Mouse (Mus musculus) CD4-positive helper T cell, adult 2 months (primary cell): ENCODE measurements at regions not wholly inside any gene's neighbourhood (a gene's known extent, or its start where the extent isn't known, plus 50 kb on each side); places are given as distances from the start of the nearest gene placed in this dataset.

Experiments used
- DNase-seq: peaks from one replicate; pipeline ENCODE4 v3.0.0-alpha.2; 2012; ENCODE audit warnings: low read depth, missing footprints, low spot score

DNA sequence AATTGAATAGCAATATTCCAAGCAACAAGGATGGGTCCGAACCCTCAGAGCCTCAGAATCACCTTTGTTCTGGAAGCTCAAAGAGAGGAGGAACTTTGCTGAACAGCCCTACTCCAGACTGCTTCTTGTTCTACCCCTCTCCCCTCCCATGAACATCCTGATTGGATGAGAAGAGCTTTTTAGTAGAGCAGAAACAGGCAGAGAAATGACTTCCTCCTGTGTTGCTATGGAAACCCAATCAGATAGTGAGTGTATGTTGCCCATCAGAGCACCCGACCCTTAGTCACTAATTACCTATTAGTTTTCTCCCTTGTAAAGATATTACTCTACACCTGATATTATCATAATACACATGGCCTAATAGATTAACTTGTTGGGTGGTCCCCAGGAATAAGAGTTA lies 469.4 kb upstream of the Rgma start:
- DNase-seq = no peak

- no peak for DNase-seq
These were observed 468.8 kb upstream of the Rgma start for GRCm38 (mm10) chr7:72906536-72906935.

- DNase-seq = no peak
These were observed 448.4 kb upstream of the Rgma start for GRCm38 (mm10) chr7:72926772-72927380.

GRCm38 (mm10) chr7:72938842-72939241 lies 436.5 kb upstream of the Rgma start:
- no peak for DNase-seq

- no peak for DNase-seq
These were observed 427.8 kb upstream of the Rgma start for GRCm38 (mm10) chr7:72947531-72947930.

GRCm38 (mm10) chr7:72948026-72948425 lies 427.3 kb upstream of the Rgma start:
- no peak for DNase-seq

GRCm38 (mm10) chr7:72948666-72949065 lies 426.6 kb upstream of the Rgma start:
- no peak for DNase-seq

GRCm38 (mm10) chr7:72949886-72950285 lies 425.4 kb upstream of the Rgma start:
- no peak for DNase-seq

DNA sequence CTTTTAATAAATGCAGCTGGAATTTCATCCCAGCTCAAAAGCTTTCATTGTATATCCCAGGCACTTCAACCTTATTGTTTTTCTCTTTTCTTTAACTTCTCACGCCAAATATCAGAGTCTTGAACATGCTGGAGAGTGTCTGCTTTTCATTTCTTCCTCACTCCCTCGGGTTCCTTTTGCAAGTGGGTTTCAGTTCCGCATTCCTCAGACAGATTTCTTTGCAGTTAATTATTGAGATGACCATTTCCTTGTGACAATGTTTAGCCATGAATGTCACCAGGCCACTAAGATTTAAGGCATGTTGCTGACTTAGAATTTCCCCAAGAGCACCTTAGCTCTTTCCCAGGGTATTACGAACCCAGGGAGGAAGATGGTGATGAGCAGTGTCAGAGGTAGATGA lies 417.6 kb upstream of the Rgma start:
- no peak for DNase-seq

GRCm38 (mm10) chr7:72961321-72961720 lies 414.0 kb upstream of the Rgma start:
- DNase-seq = no peak

GRCm38 (mm10) chr7:72962815-72963214 lies 412.5 kb upstream of the Rgma start:
- no peak for DNase-seq

GRCm38 (mm10) chr7:72963908-72964307 lies 411.4 kb upstream of the Rgma start:
- DNase-seq = no peak

- no peak for DNase-seq
These were observed 407.1 kb upstream of the Rgma start for GRCm38 (mm10) chr7:72968193-72968592.

DNA sequence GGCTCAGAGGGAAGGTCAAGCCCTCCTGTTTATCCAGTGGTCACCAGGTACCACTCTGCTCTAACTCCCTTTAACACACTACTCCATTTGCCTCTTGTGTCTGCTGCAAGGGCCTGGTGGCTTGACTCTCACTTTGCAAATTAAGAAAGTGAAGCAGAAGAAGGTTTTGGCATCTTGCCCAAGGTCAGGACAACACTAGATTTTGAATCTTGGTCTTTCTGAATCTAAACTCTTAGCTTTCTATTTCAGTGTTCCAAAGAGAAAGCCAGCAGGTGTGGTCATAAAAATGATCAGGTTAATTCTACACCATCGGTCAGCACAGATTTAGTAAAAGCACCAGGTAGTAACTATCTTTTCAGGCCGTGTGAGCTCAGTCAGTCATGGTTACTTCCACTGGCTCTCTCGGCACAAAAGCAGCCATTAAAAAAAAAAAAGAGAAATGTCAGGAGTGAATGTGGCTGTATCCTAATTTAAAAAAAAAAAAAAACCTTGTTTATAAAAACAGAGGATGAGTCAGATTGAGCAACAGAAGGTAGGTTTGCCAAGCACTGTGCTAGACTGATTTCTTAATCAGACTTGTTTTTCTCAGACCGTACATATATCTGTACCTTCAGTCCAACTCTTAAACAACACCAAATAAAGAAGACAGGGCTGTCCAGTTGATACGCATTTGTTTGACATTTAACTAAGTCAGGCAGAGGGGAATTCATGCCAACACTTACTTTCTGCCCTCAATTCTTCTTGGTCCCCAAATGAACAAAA lies 403.6 kb upstream of the Rgma start:
- DNase-seq = no peak

GRCm38 (mm10) chr7:72972397-72972796 lies 402.9 kb upstream of the Rgma start:
- no peak for DNase-seq

- no peak for DNase-seq
These were observed 401.5 kb upstream of the Rgma start for GRCm38 (mm10) chr7:72973771-72974170.

DNA sequence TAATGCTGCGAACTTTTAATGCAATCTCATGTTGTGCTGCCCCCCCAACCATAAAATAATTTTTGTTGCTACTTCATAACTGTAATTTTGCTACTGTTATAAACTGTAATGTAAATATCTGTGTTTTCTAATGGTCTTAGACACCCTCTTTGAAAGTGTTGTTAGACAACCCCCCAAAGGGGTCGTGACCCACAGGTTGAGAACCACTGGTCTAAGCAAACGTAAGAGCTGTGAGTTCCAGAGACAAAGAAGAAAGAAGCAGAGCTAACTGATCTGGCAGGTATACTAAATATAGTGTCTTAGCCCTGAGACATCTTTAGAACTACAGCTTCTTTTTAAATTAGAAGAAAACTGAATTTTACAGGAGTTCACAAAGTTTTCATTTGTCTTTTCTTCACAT lies 400.9 kb upstream of the Rgma start:
- no peak for DNase-seq

- no peak for DNase-seq
These were observed 384.5 kb upstream of the Rgma start for GRCm38 (mm10) chr7:72990559-72991429.

DNA sequence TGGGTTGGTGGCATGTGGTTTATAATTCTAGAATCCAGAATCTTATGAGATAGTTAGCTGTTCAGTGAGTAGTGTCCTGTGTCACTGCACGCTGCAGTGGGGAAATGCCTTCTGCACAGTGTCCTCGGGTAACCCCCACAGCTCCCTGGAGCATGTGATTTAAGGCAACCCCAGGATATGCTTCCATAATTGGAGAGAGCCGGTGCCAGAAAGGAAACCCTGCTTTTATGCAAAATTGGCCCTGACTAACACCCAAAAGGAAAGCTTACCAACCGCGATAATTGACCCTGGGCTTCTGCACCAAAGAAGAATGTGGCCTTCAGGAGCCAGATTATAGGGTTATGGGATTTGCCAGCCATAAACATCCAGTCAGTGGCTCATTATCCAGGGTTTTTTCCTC lies 376.9 kb upstream of the Rgma start:
- no peak for DNase-seq

DNA sequence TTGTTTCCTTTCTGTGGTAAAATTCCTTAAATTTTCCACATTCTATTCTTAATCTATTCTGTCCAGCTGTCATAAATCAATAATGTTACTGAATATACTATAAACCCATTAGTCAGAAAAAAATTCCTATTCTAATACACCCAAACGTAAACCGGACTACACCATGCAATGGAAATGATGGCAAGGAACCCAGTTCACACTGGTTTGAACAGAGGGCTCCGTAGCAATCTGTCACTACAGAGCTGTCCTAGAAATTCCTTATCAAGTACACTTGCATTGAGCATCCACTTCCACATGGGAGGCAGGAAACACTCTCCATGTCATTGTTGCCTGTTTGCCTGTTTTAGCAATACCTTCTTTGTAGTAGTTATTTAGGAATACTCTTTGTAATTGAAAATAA lies 356.2 kb upstream of the Rgma start:
- no peak for DNase-seq

DNA sequence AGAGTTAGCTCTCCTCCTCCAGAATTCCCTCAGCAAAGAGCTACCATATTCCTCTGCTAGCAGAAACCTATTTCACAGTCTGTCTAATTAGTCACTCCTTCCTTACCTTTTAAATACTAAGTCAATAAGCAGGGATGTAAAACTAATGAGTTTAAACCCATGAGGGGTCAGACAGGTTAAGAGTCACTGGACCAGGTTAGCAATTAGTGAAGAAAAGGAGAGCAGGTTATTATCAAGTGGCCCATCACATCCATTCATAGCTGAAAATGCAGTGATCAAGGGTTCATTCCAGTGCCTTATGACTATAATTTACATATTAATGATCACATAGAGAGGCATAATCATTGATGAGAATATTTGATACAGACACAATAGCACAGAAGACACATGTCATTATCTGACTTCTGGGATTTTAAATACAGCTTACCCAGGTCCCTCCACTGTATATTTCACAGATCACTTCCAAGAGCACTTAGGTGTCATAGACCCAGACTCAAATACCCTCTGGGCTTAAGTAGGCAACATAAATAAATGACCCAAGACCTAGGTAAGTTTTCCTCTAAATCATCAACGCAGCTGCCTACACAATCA lies 355.4 kb upstream of the Rgma start:
- DNase-seq = no peak

DNA sequence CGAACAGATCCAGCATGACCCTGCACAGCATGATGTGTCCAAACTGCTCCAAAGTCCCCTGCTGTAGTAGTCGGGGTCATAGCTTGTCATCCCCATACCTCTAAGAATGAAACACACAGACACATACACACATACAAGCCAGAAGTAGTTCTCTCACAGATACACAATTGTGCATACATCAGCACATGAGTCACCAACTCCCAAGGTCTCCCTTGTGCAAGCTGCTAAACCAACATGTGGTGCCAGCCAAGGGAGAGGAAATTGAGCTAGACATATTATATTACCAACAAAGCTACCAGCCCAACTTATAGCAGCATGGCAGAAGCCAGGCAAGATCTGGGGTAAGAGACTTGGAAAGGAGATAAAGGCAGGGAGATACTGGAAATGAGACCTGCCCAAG lies 353.5 kb upstream of the Rgma start:
- DNase-seq = no peak
